ENCODE assay signal across 8 mouse cellular contexts in genomic region chr4:43398829-43399331, GRCm38 (mm10). TPM values are rescaled to one million over a fixed set of nuclear protein-coding genes. Genes with fewer than 3 reads are reported as not detected.
DNase-seq lines count a peak whose midpoint lies in the region; ATAC-seq and TF ChIP-seq lines count a peak whose summit lies in the region.

No protein-coding gene starts in this region.

- peak overlapping the region; percentile 32; the same call in 1 of the 2 replicates for H3K4me3 ChIP-seq in kidney, adult 2 months (ENCODE audit: insufficient read depth, low read depth, low read length)
- H3K4me3 ChIP-seq in intestine, embryonic 16.5 days (ENCODE audit: low read length) = no peak overlapping the region

- ATAC-seq in intestine, embryonic 16.5 days = peak; percentile 14; the same call in 1 of the 2 replicates

- no peak for TF ChIP-seq CTCF in kidney, adult 2 months (conservative IDR thresholded peaks at IDR 0.05; ENCODE audit: insufficient read depth, insufficient read length, low read depth, low read length)

- H3K9me3 ChIP-seq in intestine, embryonic 16.5 days (ENCODE audit: control insufficient read depth, low read length) = no peaks in the 10 kb centered on the region

- peak overlapping the region; percentile 87 for H3K27ac ChIP-seq in kidney, adult 2 months (ENCODE audit: insufficient read depth, low read depth, low read length)
- peak overlapping the region; percentile 38 for H3K27ac ChIP-seq in intestine, embryonic 16.5 days (ENCODE audit: low read length)

- 0 out of 2 replicates have a peak overlapping the region, but pooled peaks have one; percentile 2 for H3K9ac ChIP-seq in intestine, embryonic 16.5 days (ENCODE audit: low read depth, low read length)

- H3K27me3 ChIP-seq in kidney, adult 2 months (replicated peaks; ENCODE audit: control insufficient read depth, insufficient read depth, low read length) = no peaks in the 10 kb centered on the region
- no peaks in the 10 kb centered on the region for H3K27me3 ChIP-seq in intestine, embryonic 16.5 days (replicated peaks; ENCODE audit: control insufficient read depth, insufficient read depth, low read length)

- H3K36me3 ChIP-seq in kidney, adult 2 months (ENCODE audit: control insufficient read depth, insufficient read depth, low read length) = no peaks in the 10 kb centered on the region
- H3K36me3 ChIP-seq in intestine, embryonic 16.5 days (ENCODE audit: control insufficient read depth, insufficient read depth, low read length) = no peaks in the 10 kb centered on the region

- no peak for TF ChIP-seq POLR2A in kidney, adult 2 months (IDR thresholded peaks at IDR 0.05; ENCODE audit: low read depth, low read length)

- peak; percentile 63 for DNase-seq in kidney, adult 2 months
- no peak for DNase-seq in kidney, adult 11 months
- peak; percentile 81 to 86 for DNase-seq in adrenal gland, postnatal 36 days
- DNase-seq in gastrocnemius, postnatal 14 days = peak; percentile 66
- DNase-seq in lung, postnatal 4 days = peak; percentile 80 to 88
- DNase-seq in c-Kit-positive CD71-positive TER-119-positive erythroid progenitor cells, embryonic 14.5 days (ENCODE audit: low spot score) = no peak
- DNase-seq in spleen, postnatal 10 days (ENCODE audit: low spot score in 2 of 2) = no peak

- H3K4me1 ChIP-seq in kidney, adult 2 months (ENCODE audit: control insufficient read depth, insufficient read depth, low read length) = peaks cover 38% of the 10 kb centered on the region
- H3K4me1 ChIP-seq in intestine, embryonic 16.5 days (ENCODE audit: control insufficient read depth, insufficient read depth, low read length) = peaks cover 53% of the 10 kb centered on the region

- intact Hi-C loops in gastrocnemius, postnatal 14 days (cut with DNase I; ENCODE audit: low total_unique reads) = no loop called here

- H3K4me2 ChIP-seq in intestine, embryonic 16.5 days (ENCODE audit: low read depth, low read length) = peak overlapping the region; percentile 10; the same call in 1 of the 2 replicates

- WGBS in kidney, adult 2 months = 23% methylated on average over 17 of the region's 17 CpGs
- 46% methylated on average over 17 of the region's 17 CpGs for WGBS in intestine, embryonic 16.5 days

RNA-seq across cellular contexts. Expression of gene Rusc2, which starts 17.1 kb away (rescaled TPM):
- 15.5 and 17.3 TPM in 2 replicates for polyA plus RNA-seq in kidney, adult 2 months (2012; rRNA removed)
- total RNA-seq in adrenal gland, postnatal 36 days (2021) = 10 to 100 TPM; 37.2 to 50.1 TPM
- total RNA-seq in gastrocnemius, postnatal 14 days (2021) = 10 to 100 TPM; 19.6 to 20.6 TPM
- polyA plus RNA-seq in intestine, embryonic 16.5 days (2015; fragmentation: Nextera tagmentation; extraction: Ambion mirVana) = 11.8 and 13.0 TPM in 2 replicates

RNA-seq across cellular contexts. Expression of gene Fam166b, which starts 30.1 kb away (rescaled TPM):
- polyA plus RNA-seq in kidney, adult 2 months (2012; rRNA removed) = 1.3 and 1.6 TPM in 2 replicates
- total RNA-seq in adrenal gland, postnatal 36 days (2021) = under 1 TPM in 1 of 2 experiments, not detected in 1; 0.92 TPM
- total RNA-seq in gastrocnemius, postnatal 14 days (2021) = not detected
- polyA plus RNA-seq in intestine, embryonic 16.5 days (2015; fragmentation: Nextera tagmentation; extraction: Ambion mirVana) = 0.10 and 0.24 TPM in 2 replicates

RNA-seq across cellular contexts. Expression of gene Tesk1, which starts 42.9 kb away (rescaled TPM):
- polyA plus RNA-seq in kidney, adult 2 months (2012; rRNA removed) = 59.0 and 72.5 TPM in 2 replicates
- 10 to 100 TPM; 52.2 to 65.5 TPM for total RNA-seq in adrenal gland, postnatal 36 days (2021)
- 10 to 100 TPM; 25.2 to 28.0 TPM for total RNA-seq in gastrocnemius, postnatal 14 days (2021)
- 1.7 and 2.2 TPM in 2 replicates for polyA plus RNA-seq in intestine, embryonic 16.5 days (2015; fragmentation: Nextera tagmentation; extraction: Ambion mirVana)

RNA-seq across cellular contexts. Expression of gene Cd72, which starts 55.5 kb away (rescaled TPM):
- 4.5 and 12.6 TPM in 2 replicates for polyA plus RNA-seq in kidney, adult 2 months (2012; rRNA removed)
- total RNA-seq in adrenal gland, postnatal 36 days (2021) = 1 to 10 TPM; 2.7 to 3.4 TPM
- total RNA-seq in gastrocnemius, postnatal 14 days (2021) = not detected
- polyA plus RNA-seq in intestine, embryonic 16.5 days (2015; fragmentation: Nextera tagmentation; extraction: Ambion mirVana) = 2.5 and 2.6 TPM in 2 replicates

Comparison
In these comparisons a context has a peak if more than half of its experiments do, and no peak if none do; other contexts are left out.
1. DNase-seq: peak in kidney, adult 2 months (single experiment), adrenal gland, postnatal 36 days (2 of 2), gastrocnemius, postnatal 14 days (single experiment) and lung, postnatal 4 days (2 of 2); none in kidney, adult 11 months (single experiment), c-Kit-positive CD71-positive TER-119-positive erythroid progenitor cells, embryonic 14.5 days (single experiment) and spleen, postnatal 10 days (0 of 2).